Comparison of ENCODE assay signal across 17 mouse cellular contexts in genomic region chr5:138287861-138288260, GRCm38 (mm10). TPM values are rescaled to one million over a fixed set of nuclear protein-coding genes. Genes with fewer than 3 reads are reported as not detected.
A peak's percentile ranks its signal among the peaks of the same experiment; 100 is the strongest.
DNase-seq lines count a peak whose midpoint lies in the region; TF ChIP-seq lines count a peak whose summit lies in the region.
"Had no signal": no experiment of that assay in that cellular context is flagged by ENCODE, and none has a peak within 500 bp of the region (broad histone marks: within the 10 kb centered on the region; RNA-seq: fewer than 3 reads in every experiment).

No protein-coding gene starts in this region.

- H3K4me3 ChIP-seq in layer of hippocampus, adult 2 months = no peak overlapping the region
- H3K4me3 ChIP-seq in CH12.LX (replicated peaks in 1 of 3; ENCODE audit: low read depth in 2 of 3, low read length in 2 of 3, poor library complexity in 1 of 3) = no peak overlapping the region
- H3K4me3 ChIP-seq: embryonic facial prominence, embryonic 15.5 days; forebrain, embryonic 15.5 days; hindbrain, embryonic 12.5 days; lung, embryonic 15.5 days; midbrain, embryonic 10.5 days had no signal

- H3K4me1 ChIP-seq in CH12.LX (ENCODE audit: control insufficient read depth in 1 of 2, insufficient read depth in 2 of 2) = peaks cover 0 to 5% of the 10 kb centered on the region in 2 experiments; a peak in 1 of 4 replicates
- H3K4me1 ChIP-seq: embryonic facial prominence, embryonic 15.5 days; forebrain, embryonic 15.5 days; hindbrain, embryonic 12.5 days; lung, embryonic 15.5 days; midbrain, embryonic 10.5 days had no signal

- H3K4me2 ChIP-seq in CH12.LX (ENCODE audit: insufficient read depth, low read depth, poor library complexity, severe bottlenecking) = no peak overlapping the region
- H3K4me2 ChIP-seq: embryonic facial prominence, embryonic 15.5 days; forebrain, embryonic 15.5 days; hindbrain, embryonic 12.5 days; lung, embryonic 15.5 days had no signal

- H3K27ac ChIP-seq in layer of hippocampus, adult 2 months = no peak overlapping the region
- no peak overlapping the region for H3K27ac ChIP-seq in CH12.LX (ENCODE audit: insufficient read depth, low read depth)
- H3K27ac ChIP-seq: embryonic facial prominence, embryonic 15.5 days; forebrain, embryonic 15.5 days; hindbrain, embryonic 12.5 days; lung, embryonic 15.5 days; midbrain, embryonic 10.5 days had no signal

- no peak for TF ChIP-seq POLR2A in CH12.LX (IDR thresholded peaks at IDR 0.05; ENCODE audit: low read depth, low read length)

- H3K36me3 ChIP-seq in CH12.LX (replicated peaks in 1 of 2; ENCODE audit: control insufficient read depth in 1 of 2, insufficient read depth in 1 of 2, low read length in 1 of 2) = no peaks in the 10 kb centered on the region
- H3K36me3 ChIP-seq: embryonic facial prominence, embryonic 15.5 days; forebrain, embryonic 15.5 days; hindbrain, embryonic 12.5 days; lung, embryonic 15.5 days; midbrain, embryonic 10.5 days had no signal

- in situ Hi-C loops in CH12.LX (cut with MboI; ENCODE audit: low pct_ligation_motif_present, low pct_unique_long_range_greater_than_20kb, low sequenced_read_pairs) = no loop called here

- H3K79me2 ChIP-seq in CH12.LX (replicated peaks; ENCODE audit: control insufficient read depth, extremely low read depth, insufficient read depth, poor library complexity, severe bottlenecking) = no peaks in the 10 kb centered on the region

- peaks cover 2% of the 10 kb centered on the region for H3K9me3 ChIP-seq in CH12.LX (replicated peaks; ENCODE audit: low read length)
- H3K9me3 ChIP-seq: embryonic facial prominence, embryonic 15.5 days; forebrain, embryonic 15.5 days; hindbrain, embryonic 12.5 days; lung, embryonic 15.5 days; midbrain, embryonic 10.5 days had no signal

- H3K9ac ChIP-seq in CH12.LX (ENCODE audit: insufficient read depth, low read depth) = no peak overlapping the region
- H3K9ac ChIP-seq: embryonic facial prominence, embryonic 15.5 days; forebrain, embryonic 15.5 days; hindbrain, embryonic 12.5 days; lung, embryonic 15.5 days had no signal

- TF ChIP-seq CTCF in layer of hippocampus, adult 2 months (conservative IDR thresholded peaks at IDR 0.05) = peak; percentile 40
- peak; percentile 47 to 50; a peak in 3 of 4 replicates for TF ChIP-seq CTCF in CH12.LX (conservative IDR thresholded peaks at IDR 0.05 in 1 of 2, IDR thresholded peaks at IDR 0.05 in 1 of 2; ENCODE audit: low read depth in 2 of 2, low read length in 2 of 2)

- H3K27me3 ChIP-seq in CH12.LX (replicated peaks) = peaks cover 8% of the 10 kb centered on the region
- H3K27me3 ChIP-seq: embryonic facial prominence, embryonic 15.5 days; forebrain, embryonic 15.5 days; hindbrain, embryonic 12.5 days; lung, embryonic 15.5 days had no signal

- dilution Hi-C loops in CH12.LX (cut with MboI; ENCODE audit: extremely low pct_ligation_motif_present, extremely low pct_unique_long_range_greater_than_20kb, low sequenced_read_pairs) = no loop called here

- TF ChIP-seq RAD21 in CH12.LX (IDR thresholded peaks at IDR 0.05; ENCODE audit: low read depth, low read length) = peak; percentile 17

- no peak for DNase-seq in layer of hippocampus, adult 2 months (ENCODE audit: low spot score in 2 of 2)
- no peak for DNase-seq in layer of hippocampus, adult 9-10 months (ENCODE audit: low spot score)
- peak; percentile 37 for DNase-seq in CH12.LX (ENCODE audit: extremely low read depth)
- peak; percentile 22 for DNase-seq in T-cell, adult 2 months (ENCODE audit: low spot score)
- DNase-seq in thymus, postnatal 0 days (ENCODE audit: low spot score) = peak; percentile 17
- DNase-seq in MN1 (ENCODE audit: low spot score) = no peak
- no peak for DNase-seq in left cerebral cortex, adult 9 months (ENCODE audit: low spot score in 2 of 2)
- DNase-seq: adrenal gland, postnatal 14 days; cerebellum, adult 11-12 months; gastrocnemius, postnatal 36 days had no signal

- no peak for TF ChIP-seq EP300 in CH12.LX (IDR thresholded peaks at IDR 0.05; ENCODE audit: low read length)

TF ChIP-seq in CH12.LX, 34 proteins besides CTCF, POLR2A, EP300 and RAD21:
- TF ChIP-seq SMC3 (IDR thresholded peaks at IDR 0.05; ENCODE audit: low read depth, low read length) = 0 out of 2 replicates have a peak, but pooled peaks have one; percentile 1
- TF ChIP-seq NELFE (IDR thresholded peaks at IDR 0.05; ENCODE audit: low read depth, low read length) = no peak
- TF ChIP-seq CHD1 (IDR thresholded peaks at IDR 0.05; ENCODE audit: low read depth, low read length) = no peak

RNA-seq across cellular contexts. Expression of gene Stag3, which starts 7.8 kb away (rescaled TPM):
- under 1 TPM; 0.44 to 0.79 TPM for total RNA-seq in layer of hippocampus, adult 2 months (2021)
- total RNA-seq in CH12.LX (2012; rRNA removed) (not detected in 2 replicates), CH12.LX (2014; rRNA removed) (not detected in 2 replicates)
- not detected in 2 replicates for polyA plus RNA-seq in CH12.LX (2012; ENCODE audit: insufficient read length, low read depth)
- 2.3 and 3.2 TPM in 2 replicates for polyA plus RNA-seq in thymus, postnatal 0 days (2015; fragmentation: Nextera tagmentation; extraction: Ambion mirVana)
- total RNA-seq: gastrocnemius, postnatal 36 days had no signal

RNA-seq across cellular contexts. Expression of gene Gpc2, which starts 8.1 kb away (rescaled TPM):
- 1 to 10 TPM; 2.4 to 2.5 TPM for total RNA-seq in layer of hippocampus, adult 2 months (2021)
- total RNA-seq in CH12.LX (2012; rRNA removed) = not detected in 2 replicates
- total RNA-seq in CH12.LX (2014; rRNA removed) = not detected in 2 replicates
- polyA plus RNA-seq in CH12.LX (2012; ENCODE audit: insufficient read length, low read depth) = not detected in 2 replicates
- polyA plus RNA-seq in thymus, postnatal 0 days (2015; fragmentation: Nextera tagmentation; extraction: Ambion mirVana) = 3.1 and 4.1 TPM in 2 replicates
- total RNA-seq: gastrocnemius, postnatal 36 days had no signal

RNA-seq across cellular contexts. Expression of gene Gm43720, which starts 8.1 kb away (rescaled TPM):
- total RNA-seq in layer of hippocampus, adult 2 months (2021) = under 1 TPM in 1 of 2 experiments, not detected in 1; 0.12 TPM
- total RNA-seq in CH12.LX (2012; rRNA removed) (not detected in 2 replicates), CH12.LX (2014; rRNA removed) (not detected in 2 replicates)
- polyA plus RNA-seq in CH12.LX (2012; ENCODE audit: insufficient read length, low read depth) = not detected in 2 replicates
- polyA plus RNA-seq in thymus, postnatal 0 days (2015; fragmentation: Nextera tagmentation; extraction: Ambion mirVana) = 0.04 TPM in 1 of 2 replicates, not detected in the other
- total RNA-seq: adrenal gland, postnatal 14 days; gastrocnemius, postnatal 36 days had no signal
- polyA plus RNA-seq: heart, embryonic 14.5 days; small intestine, adult 2 months had no signal

RNA-seq across cellular contexts. Expression of gene Gal3st4, which starts 15.2 kb away (rescaled TPM):
- 1 to 10 TPM; 3.2 to 3.7 TPM for total RNA-seq in layer of hippocampus, adult 2 months (2021)
- total RNA-seq in CH12.LX (2012; rRNA removed) (0.21 and 0.25 TPM in 2 replicates), CH12.LX (2014; rRNA removed) (not detected in 2 replicates)
- polyA plus RNA-seq in CH12.LX (2012; ENCODE audit: insufficient read length, low read depth) = not detected in 2 replicates
- 1.8 and 2.4 TPM in 2 replicates for polyA plus RNA-seq in thymus, postnatal 0 days (2015; fragmentation: Nextera tagmentation; extraction: Ambion mirVana)

RNA-seq across cellular contexts. Expression of gene BC037034, which starts 24.0 kb away (rescaled TPM):
- total RNA-seq in layer of hippocampus, adult 2 months (2021) = 10 to 100 TPM; 68.1 to 77.0 TPM
- total RNA-seq in CH12.LX (2012; rRNA removed) (11.2 and 15.9 TPM in 2 replicates), CH12.LX (2014; rRNA removed) (4.4 and 4.5 TPM in 2 replicates)
- 15.4 and 15.6 TPM in 2 replicates for polyA plus RNA-seq in CH12.LX (2012; ENCODE audit: insufficient read length, low read depth)
- polyA plus RNA-seq in thymus, postnatal 0 days (2015; fragmentation: Nextera tagmentation; extraction: Ambion mirVana) = 5.7 and 7.6 TPM in 2 replicates

Comparison
In these comparisons a context has a peak if more than half of its experiments do, and no peak if none do; other contexts are left out.
1. DNase-seq: peak in CH12.LX (single experiment), T-cell, adult 2 months (single experiment) and thymus, postnatal 0 days (single experiment); none in layer of hippocampus, adult 2 months (0 of 2), layer of hippocampus, adult 9-10 months (single experiment), MN1 (single experiment) and left cerebral cortex, adult 9 months (0 of 2).